In genomic region chr10:105489970-105490735, GRCm38 (mm10) we compare ENCODE assay signal across 7 mouse cellular contexts.
DNase-seq lines count a peak whose midpoint lies in the region.

No protein-coding gene starts in this region.

- peak; percentile 26 for DNase-seq in ovary, postnatal 36 days (ENCODE audit: low spot score)
- DNase-seq in ovary, postnatal 10 days (ENCODE audit: low spot score) = no peak
- DNase-seq in gastrocnemius, adult 18-20 months (ENCODE audit: low spot score) = peak; percentile 85
- DNase-seq in kidney, postnatal 36 days = peak; percentile 14 to 19
- DNase-seq in testis, postnatal 14 days (ENCODE audit: low spot score) = peak; percentile 75
- no peak for DNase-seq in right cerebral cortex, postnatal 25 days
- DNase-seq in urinary bladder, adult 18-20 months (ENCODE audit: low spot score in 2 of 2) = no peak

Comparison
In these comparisons a context has a peak if more than half of its experiments do, and no peak if none do; other contexts are left out.
1. DNase-seq: peak in ovary, postnatal 36 days (single experiment), gastrocnemius, adult 18-20 months (single experiment), kidney, postnatal 36 days (2 of 2) and testis, postnatal 14 days (single experiment); none in ovary, postnatal 10 days (single experiment), right cerebral cortex, postnatal 25 days (single experiment) and urinary bladder, adult 18-20 months (0 of 2).